Mouse (Mus musculus) neural tube, embryonic 11.5 days (tissue): ENCODE measurements around the gene Cmc2. TPM values are rescaled to one million over a fixed set of nuclear protein-coding genes. Genes with fewer than 3 reads are reported as not detected.

ENCODE experiments used
- ATAC-seq: fragments of 200-750 bp; cut with Nextera tagmentation; 2 replicates; pipeline ENCODE4 v1.8.0; 2017; ENCODE audit warnings: moderate number of reproducible peaks, mild to moderate bottlenecking, moderate TSS enrichment, moderate library complexity; ENCODE audit not compliant: insufficient read depth, low FRiP score, low TSS enrichment
- DNase-seq: peaks from one replicate; pipeline ENCODE4 v3.0.0-alpha.2; 2015; ENCODE audit warnings: low spot score
- H3K27ac ChIP-seq: fragments of 300-500 bp; sonication (generic); 2 replicates; pipeline ENCODE4 v1.5.1; 2014; ENCODE audit warnings: low read depth, mild to moderate bottlenecking, low read length
- H3K27me3 ChIP-seq: fragments of 300-500 bp; sonication (generic); 2 replicates; pipeline ENCODE4 v1.6.1; 2014; ENCODE audit warnings: mild to moderate bottlenecking, low read length, mixed read lengths; ENCODE audit not compliant: control insufficient read depth, insufficient read depth
- H3K36me3 ChIP-seq: fragments of 300-500 bp; sonication (generic); 2 replicates; pipeline ENCODE4 v1.6.1; 2014; ENCODE audit warnings: mild to moderate bottlenecking, low read length, moderate library complexity, mixed read lengths; ENCODE audit not compliant: control insufficient read depth, insufficient read depth
- H3K4me1 ChIP-seq: fragments of 300-500 bp; sonication (generic); 2 replicates; pipeline ENCODE4 v1.6.1; 2014; ENCODE audit warnings: low read length, mixed read lengths; ENCODE audit not compliant: control insufficient read depth, insufficient read depth
- H3K4me2 ChIP-seq: fragments of 300-500 bp; sonication (generic); 2 replicates; pipeline ENCODE4 v1.6.1; 2014; ENCODE audit warnings: low read depth, mild to moderate bottlenecking, moderate library complexity
- H3K4me3 ChIP-seq: fragments of 300-500 bp; sonication (generic); 2 replicates; pipeline ENCODE4 v1.5.1; 2014; ENCODE audit warnings: low read depth, low read length
- H3K9ac ChIP-seq: fragments of 300-500 bp; sonication (generic); 2 replicates; pipeline ENCODE4 v1.6.1; 2014; ENCODE audit warnings: mild to moderate bottlenecking, low read length
- H3K9me3 ChIP-seq: fragments of 300-500 bp; sonication (generic); 2 replicates; pipeline ENCODE4 v1.6.1; 2016; ENCODE audit warnings: low read length; ENCODE audit not compliant: control insufficient read depth
- WGBS: fragments of 180-500 bp; shearing (Covaris S2); extraction: QIAGEN DNeasy Blood & Tissue Kit; methylation state at CpG from one replicate; pipeline ENCODE4 v1.1.7; 2014; 5-methylcytosine and 5-hydroxymethylcytosine counted together
- polyA plus RNA-seq: library from polyadenylated mRNA; unstranded; fragments of >200 nt; fragmentation: Nextera tagmentation; extraction: Ambion mirVana; gene quantifications from 2 replicates; pipeline ENCODE4 v1.2.1, GENCODE M21; 2014

Cmc2 gene
- polyA plus RNA-seq, 1 experiment from 2014 or later, result 66.9 TPM

GRCm38 (mm10) chr8:116892636-116893035 is 28.6 kb downstream of the Cmc2 start:
- H3K4me1 ChIP-seq, result no peaks in the 10 kb centered on the region
- no peak overlapping the region for H3K9ac ChIP-seq
- peaks cover 3% of the 10 kb centered on the region for H3K36me3 ChIP-seq
- H3K27me3 ChIP-seq, result no peaks in the 10 kb centered on the region
- no peaks in the 10 kb centered on the region for H3K9me3 ChIP-seq
- 86% methylated on average over 9 of the region's 9 CpGs for WGBS
- no peak overlapping the region for H3K27ac ChIP-seq
- H3K4me3 ChIP-seq, result no peak overlapping the region
- no peak overlapping the region for H3K4me2 ChIP-seq
- no peak for ATAC-seq
- no peak for DNase-seq

GRCm38 (mm10) chr8:116892130-116892529 is 29.1 kb downstream of the Cmc2 start:
- Histone ChIP-seq H3K9me3 (no peaks in the 10 kb centered on the region), H3K36me3 (peaks cover 3% of the 10 kb centered on the region), H3K4me1 (no peaks in the 10 kb centered on the region), H3K9ac (no peak overlapping the region), H3K27ac (no peak overlapping the region), H3K27me3 (no peaks in the 10 kb centered on the region), H3K4me3 (no peak overlapping the region), H3K4me2 (no peak overlapping the region)
- 96% methylated on average over 3 of the region's 3 CpGs for WGBS
- no peak for DNase-seq
- no peak for ATAC-seq

- no peak for ATAC-seq
- Histone ChIP-seq H3K36me3 (peaks cover 6% of the 10 kb centered on the region), H3K27me3 (no peaks in the 10 kb centered on the region), H3K27ac (no peak overlapping the region), H3K9ac (no peak overlapping the region), H3K9me3 (no peaks in the 10 kb centered on the region), H3K4me2 (no peak overlapping the region), H3K4me3 (no peak overlapping the region), H3K4me1 (no peaks in the 10 kb centered on the region)
- DNase-seq, result no peak
- WGBS, result 87% methylated on average over 5 of the region's 5 CpGs
Observed at GRCm38 (mm10) chr8:116891446-116891845, 29.8 kb downstream of the Cmc2 start.

GRCm38 (mm10) chr8:116887813-116888212 is 33.4 kb downstream of the Cmc2 start:
- Histone ChIP-seq H3K36me3 (peaks cover 7% of the 10 kb centered on the region), H3K4me1 (no peaks in the 10 kb centered on the region), H3K9ac (no peak overlapping the region), H3K4me3 (no peak overlapping the region), H3K9me3 (no peaks in the 10 kb centered on the region), H3K27me3 (no peaks in the 10 kb centered on the region), H3K27ac (no peak overlapping the region), H3K4me2 (no peak overlapping the region)
- ATAC-seq (no peak), DNase-seq (no peak)
- 88% methylated on average over 4 of the region's 4 CpGs for WGBS

GRCm38 (mm10) chr8:116881396-116881795 is 39.9 kb downstream of the Cmc2 start:
- no peak overlapping the region for H3K4me3 ChIP-seq
- 94% methylated on average over 8 of the region's 8 CpGs for WGBS
- ATAC-seq, result no peak

GRCm38 (mm10) chr8:116875798-116876450 is 45.3 kb downstream of the Cmc2 start:
- H3K27me3 ChIP-seq, result no peaks in the 10 kb centered on the region
- H3K4me3 ChIP-seq, result no peak overlapping the region
- DNase-seq (no peak), ATAC-seq (no peak)
- 91% methylated on average over 17 of the region's 17 CpGs for WGBS
- H3K4me2 ChIP-seq, result no peak overlapping the region
- H3K27ac ChIP-seq, result no peak overlapping the region
- H3K9ac ChIP-seq, result no peak overlapping the region
- H3K9me3 ChIP-seq, result no peaks in the 10 kb centered on the region
- no peaks in the 10 kb centered on the region for H3K4me1 ChIP-seq
- no peaks in the 10 kb centered on the region for H3K36me3 ChIP-seq

More at GRCm38 (mm10) chr8:116881396-116881795, 39.9 kb downstream of the Cmc2 start:
- Histone ChIP-seq H3K4me1 (no peaks in the 10 kb centered on the region), H3K27ac (no peak overlapping the region), H3K4me2 (no peak overlapping the region), H3K27me3 (no peaks in the 10 kb centered on the region), H3K36me3 (0 out of 2 replicates have a peak, but pooled peaks cover under 1% of the 10 kb centered on the region), H3K9ac (no peak overlapping the region), H3K9me3 (no peaks in the 10 kb centered on the region)
- DNase-seq, result no peak

GRCm38 (mm10) chr8:116873986-116874385 is 47.3 kb downstream of the Cmc2 start:
- DNase-seq, result no peak
- Histone ChIP-seq H3K27ac (no peak overlapping the region), H3K4me1 (no peaks in the 10 kb centered on the region), H3K4me2 (no peak overlapping the region), H3K9me3 (no peaks in the 10 kb centered on the region), H3K36me3 (no peaks in the 10 kb centered on the region), H3K4me3 (no peak overlapping the region), H3K27me3 (no peaks in the 10 kb centered on the region), H3K9ac (no peak overlapping the region)
- ATAC-seq, result no peak
- WGBS, result 76% methylated on average over 8 of the region's 8 CpGs

GRCm38 (mm10) chr8:116873586-116873985 is 47.7 kb downstream of the Cmc2 start:
- H3K4me2 ChIP-seq, result no peak overlapping the region
- H3K9ac ChIP-seq, result no peak overlapping the region
- no peak overlapping the region for H3K27ac ChIP-seq
- 74% methylated on average over 11 of the region's 11 CpGs for WGBS
- DNase-seq (no peak), ATAC-seq (no peak)
- H3K27me3 ChIP-seq, result no peaks in the 10 kb centered on the region
- H3K9me3 ChIP-seq, result no peaks in the 10 kb centered on the region
- H3K36me3 ChIP-seq, result no peaks in the 10 kb centered on the region
- H3K4me3 ChIP-seq, result no peak overlapping the region
- no peaks in the 10 kb centered on the region for H3K4me1 ChIP-seq

- Histone ChIP-seq H3K4me3 (no peak overlapping the region), H3K4me1 (no peaks in the 10 kb centered on the region), H3K36me3 (no peaks in the 10 kb centered on the region), H3K4me2 (no peak overlapping the region), H3K9ac (no peak overlapping the region), H3K27me3 (no peaks in the 10 kb centered on the region), H3K9me3 (no peaks in the 10 kb centered on the region), H3K27ac (no peak overlapping the region)
- ATAC-seq (no peak), DNase-seq (no peak)
- 82% methylated on average over 2 of the region's 2 CpGs for WGBS
Observed at GRCm38 (mm10) chr8:116872761-116873342, 48.4 kb downstream of the Cmc2 start.
